Mouse (Mus musculus) cerebellum, postnatal 4 days (tissue): ENCODE data around the gene Astn1.

Experiments used
- DNase-seq, 2 experiments: peaks; one replicate each; pipeline ENCODE4 v3.0.0; 2022; ENCODE audit warnings: low spot score in 2 of 2, mixed read lengths in 1 of 2

Gene Astn1

DNA sequence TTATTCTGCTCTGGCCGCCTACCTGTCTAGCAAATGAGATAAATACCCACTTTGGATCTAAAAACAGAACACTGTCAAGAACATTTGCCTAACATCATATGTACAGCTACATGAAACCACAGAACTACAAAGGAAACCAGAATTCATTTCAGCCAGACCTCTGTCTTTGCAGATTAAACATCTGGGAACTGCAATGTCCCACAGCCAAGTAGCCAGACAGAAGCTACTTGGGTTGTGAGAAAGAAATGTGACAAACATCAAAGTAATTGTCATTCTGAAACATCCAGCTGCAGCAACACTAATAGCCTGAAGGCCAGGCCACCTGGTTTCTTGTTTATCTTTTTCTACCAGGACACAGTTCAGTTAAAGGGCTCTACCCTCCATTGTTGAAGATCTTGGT lies 245.1 kb downstream of the Astn1 start:
- no peak for DNase-seq

DNA sequence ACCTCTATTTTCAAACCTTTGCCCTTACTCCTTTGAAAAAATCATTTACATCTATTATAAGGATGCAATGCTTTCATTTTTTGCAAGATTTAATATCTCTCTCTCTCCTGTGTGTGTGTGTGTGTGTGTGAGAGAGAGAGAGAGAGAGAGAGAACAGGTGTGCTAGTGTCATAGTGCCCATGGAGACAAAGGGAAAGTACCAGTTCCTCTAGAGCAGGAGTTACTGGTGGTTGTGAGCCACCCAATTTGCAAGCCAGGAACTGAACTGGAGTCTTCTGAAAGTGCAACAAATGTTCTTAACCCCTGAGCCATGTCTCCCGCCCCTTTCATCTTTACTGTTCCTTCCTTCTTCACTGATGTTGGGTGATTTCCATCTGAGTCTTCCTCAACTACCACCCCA lies 253.1 kb downstream of the Astn1 start:
- no peak for DNase-seq

DNA sequence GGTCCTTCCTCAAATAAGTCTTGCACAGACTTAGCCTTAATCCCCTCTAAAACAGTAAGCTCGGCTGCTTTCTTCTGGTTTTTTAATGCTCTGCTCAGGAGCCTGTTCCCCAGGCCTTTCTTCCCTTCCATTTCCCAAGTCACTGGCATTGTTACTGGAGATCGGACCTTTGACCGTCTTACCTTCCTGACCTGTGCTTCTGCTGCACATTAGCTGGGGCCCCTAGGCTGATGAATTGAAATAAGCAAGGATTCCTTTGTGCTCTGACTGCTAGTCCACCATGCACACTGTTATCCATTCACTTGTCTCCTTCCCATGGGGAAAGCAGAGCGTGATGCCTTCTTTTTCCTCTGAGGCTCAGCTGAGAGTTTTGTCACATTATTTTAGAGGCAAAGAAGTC lies 255.9 kb downstream of the Astn1 start:
- DNase-seq, result no peak

DNA sequence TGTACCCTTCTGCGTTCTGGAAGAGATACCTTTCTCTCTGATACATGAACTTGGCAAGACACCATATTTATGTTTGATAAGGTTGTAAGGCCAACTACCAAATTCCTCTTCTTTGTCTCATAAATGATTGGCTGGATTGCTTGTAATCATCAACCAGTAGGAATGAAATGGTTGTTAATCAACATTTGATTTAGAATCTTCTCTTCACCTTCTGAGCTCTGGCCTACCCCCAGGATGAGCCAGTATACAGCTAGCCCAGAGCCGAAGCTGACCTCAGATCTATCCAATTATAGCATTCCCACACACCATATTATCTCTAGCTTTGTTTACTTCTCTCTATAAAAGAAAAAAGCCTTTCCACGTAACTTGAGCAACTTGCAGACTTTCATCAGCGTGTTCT lies 270.9 kb downstream of the Astn1 start:
- no peak for DNase-seq

DNA sequence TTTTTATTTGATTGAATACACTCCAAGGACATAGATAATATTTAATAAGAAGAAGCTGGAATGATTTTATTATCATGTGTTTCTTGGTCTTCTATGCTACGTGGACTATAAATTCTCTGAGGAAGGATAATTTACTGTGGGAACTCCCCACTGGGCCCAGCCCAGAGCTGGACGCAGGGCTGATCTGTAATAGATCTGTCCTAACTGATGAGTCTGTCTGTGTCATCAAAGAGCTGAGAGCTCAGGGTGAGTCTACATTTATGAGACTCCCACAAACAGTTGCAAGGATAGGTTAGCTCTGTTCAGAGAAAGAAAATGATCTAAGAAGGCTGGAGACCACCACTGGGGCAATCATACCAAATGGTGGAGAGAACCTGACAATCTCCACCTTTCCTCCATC lies 271.4 kb downstream of the Astn1 start:
- no peak for DNase-seq

DNA sequence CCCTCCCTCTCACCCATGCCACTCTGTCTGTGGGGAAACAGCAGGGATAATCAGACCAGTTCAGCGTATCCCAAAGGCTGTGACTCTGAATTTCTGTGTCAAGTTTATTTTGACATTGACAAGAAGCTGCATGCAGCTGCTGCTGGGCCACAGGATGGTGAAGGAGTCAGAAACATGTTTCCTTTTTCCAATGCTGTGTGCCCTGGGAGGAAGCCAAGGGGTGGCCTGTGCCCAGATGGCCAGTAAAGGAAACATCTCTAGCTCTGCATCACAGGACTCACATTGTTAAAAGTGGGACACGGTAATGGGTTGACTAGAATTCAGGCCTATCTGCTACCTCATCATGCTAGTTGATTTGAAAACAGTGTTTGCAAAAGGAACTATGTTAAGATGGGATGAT lies 279.2 kb downstream of the Astn1 start:
- DNase-seq, result peak in 1 of 2 experiments; percentile 15

DNA sequence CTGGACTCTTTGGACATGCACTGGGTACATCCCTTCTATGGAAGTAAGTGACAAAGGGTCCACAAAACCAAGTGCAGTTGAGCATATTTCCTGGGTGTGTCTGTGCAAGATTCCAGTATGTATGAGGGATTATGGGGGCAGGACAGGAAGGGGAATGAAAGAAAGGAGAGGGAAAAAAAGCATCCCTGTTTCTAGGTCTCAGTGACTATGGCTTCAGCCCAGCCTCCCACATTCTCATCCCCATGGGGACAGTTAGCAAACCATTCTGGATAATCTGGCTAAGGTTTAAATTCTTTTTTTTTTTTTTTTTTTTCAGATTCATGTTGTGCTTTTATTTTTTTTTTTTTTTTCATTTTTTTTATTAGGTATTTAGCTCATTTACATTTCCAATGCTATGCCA lies 280.2 kb downstream of the Astn1 start:
- no peak for DNase-seq

DNA sequence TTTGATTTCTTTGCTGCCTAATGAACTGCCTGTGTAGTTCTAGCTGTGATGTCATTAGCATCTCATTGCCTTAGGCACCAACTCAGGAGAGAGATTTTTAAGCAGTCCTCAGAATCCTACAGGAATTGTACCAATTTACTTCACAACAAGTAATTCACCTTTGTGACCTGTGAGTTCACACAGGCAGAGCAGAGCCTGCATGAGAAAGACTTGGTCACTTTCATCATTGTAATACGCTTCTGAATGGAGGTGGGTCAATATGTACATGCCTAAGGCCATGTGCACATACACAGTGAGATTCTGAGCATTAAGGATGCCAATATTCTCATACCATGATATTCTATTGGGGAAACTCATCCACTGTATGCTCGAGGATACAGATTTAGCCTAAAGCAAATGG lies 290.7 kb downstream of the Astn1 start:
- DNase-seq, result no peak

DNA sequence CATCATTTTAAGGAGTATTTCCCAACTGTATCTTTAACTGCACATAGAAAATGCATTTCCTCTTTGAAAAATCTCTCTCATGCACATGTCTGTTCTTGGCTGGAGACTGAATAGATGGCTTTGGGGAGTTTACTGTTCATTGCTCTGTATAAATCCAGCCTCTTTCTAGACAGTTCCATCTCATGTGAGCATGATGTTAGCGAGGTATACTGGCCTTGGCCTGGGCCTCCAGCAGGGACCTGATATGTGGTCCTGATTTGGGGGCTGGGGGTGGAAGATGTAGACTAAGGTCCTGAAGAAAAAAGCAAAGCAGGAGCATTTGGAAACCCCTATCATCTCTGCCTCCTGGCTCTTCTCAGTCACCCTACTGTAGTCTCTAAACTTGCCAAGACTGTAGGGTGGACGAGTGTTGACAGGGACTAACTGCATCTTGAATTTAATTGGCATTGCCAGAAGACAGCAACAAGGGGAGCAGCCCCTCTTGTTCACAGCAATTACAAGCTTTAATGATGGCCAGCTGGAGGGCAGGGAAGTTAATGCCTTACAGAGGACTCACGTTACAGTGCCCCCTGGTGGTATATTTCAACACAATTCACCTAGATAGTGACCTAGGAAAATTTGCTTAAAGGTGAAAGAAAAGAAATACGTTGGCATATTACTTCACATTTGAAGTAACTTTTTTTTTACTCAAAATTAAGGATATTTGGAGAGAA lies 291.9 kb downstream of the Astn1 start:
- peak in 1 of 2 experiments; percentile 45 for DNase-seq

DNA sequence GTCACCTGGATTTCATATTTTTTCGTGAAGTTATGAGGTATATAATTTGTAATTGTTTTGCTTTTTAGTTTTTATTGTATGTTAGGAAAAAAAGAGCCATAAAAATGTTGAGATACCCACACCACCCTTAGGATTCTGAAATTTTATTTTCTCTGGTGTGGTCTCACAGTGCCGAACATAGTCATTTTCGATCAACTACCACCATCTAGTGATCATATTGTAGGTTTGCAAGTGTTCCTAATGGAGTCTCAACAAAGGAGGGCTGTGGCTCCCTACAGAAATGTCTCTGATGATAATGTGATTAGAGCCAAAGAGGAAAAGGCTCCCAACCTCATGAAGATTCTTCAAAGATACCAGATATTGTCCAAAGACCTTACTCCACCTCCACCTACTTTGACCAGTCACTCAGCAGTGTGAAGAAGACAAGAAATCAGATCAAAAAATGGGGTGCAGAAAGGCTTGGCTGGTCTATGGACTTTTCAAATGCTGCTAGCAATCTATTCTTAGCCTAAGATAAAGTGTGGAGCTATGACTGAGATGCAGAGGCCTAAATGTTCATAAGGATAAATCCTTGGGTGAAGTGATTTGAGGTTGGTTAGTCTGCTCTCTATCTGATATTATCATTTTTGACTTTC lies 292.6 kb downstream of the Astn1 start:
- no peak for DNase-seq

DNA sequence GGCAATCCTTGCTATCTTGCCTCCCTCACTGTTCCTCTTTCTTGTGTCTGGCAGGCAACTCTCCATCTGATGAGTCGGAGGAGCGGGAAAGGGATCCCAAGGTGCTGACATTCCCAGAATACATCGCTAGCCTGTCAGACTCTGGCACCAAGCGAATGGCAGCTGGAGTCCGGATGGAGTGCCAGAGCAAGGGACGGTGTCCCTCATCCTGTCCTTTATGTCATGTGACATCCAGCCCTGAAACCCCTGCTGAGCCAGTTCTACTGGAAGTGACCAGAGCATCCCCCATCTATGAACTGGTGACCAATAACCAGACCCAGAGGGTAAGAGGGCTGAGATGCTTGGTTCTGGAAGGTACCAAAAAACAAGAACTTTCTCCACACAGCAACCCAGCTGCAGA lies 294.9 kb downstream of the Astn1 start:
- no peak for DNase-seq

DNA sequence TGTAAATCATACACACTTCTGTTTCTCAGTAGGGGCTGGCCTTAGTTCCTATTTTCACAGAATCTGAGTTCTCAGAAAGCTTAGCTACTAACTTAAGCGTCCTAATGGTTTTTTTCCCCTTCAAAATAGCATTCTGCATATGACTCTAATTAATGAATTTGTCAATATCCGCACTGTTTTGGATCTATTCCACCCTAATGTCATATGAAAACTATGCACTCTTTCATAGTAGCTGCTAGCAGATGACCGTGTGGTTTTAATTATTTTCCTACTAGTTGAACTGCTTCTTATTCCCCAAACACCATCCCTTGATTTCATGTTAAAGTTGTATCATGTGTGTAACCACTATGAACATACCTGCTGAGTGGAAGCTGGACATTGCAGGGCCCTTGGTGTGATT lies 303.9 kb downstream of the Astn1 start:
- no peak for DNase-seq

DNA sequence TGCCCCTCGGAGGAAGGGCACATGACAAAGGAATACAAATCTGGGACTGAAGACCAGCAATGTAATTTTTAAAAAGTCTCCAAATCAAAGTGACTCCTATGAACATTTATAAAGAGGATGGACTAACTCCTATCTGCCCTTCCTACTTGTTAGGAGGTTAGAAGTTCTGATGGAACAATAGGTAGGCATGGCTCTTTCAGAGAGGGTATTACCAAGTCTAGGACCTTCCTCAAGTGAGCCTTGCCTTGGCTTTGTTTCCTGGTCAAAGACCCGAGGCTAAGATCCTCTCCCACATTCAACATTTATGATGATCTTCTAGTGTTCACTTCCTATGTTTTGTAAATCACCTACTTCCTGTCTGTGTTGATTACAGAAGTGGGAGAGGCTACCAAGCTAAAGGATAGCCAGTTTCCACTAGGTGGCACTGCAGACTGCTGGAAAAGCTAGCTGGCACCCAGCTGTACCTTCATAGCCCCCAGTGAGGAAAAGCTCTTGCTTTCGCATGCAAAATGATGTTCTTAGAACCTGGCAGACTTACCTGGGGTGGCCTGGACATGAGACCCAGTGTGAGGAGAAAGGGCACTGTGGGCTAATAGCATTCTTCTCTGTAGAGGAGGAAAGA lies 308.0 kb downstream of the Astn1 start:
- DNase-seq, result peak; percentile 31 to 67

DNA sequence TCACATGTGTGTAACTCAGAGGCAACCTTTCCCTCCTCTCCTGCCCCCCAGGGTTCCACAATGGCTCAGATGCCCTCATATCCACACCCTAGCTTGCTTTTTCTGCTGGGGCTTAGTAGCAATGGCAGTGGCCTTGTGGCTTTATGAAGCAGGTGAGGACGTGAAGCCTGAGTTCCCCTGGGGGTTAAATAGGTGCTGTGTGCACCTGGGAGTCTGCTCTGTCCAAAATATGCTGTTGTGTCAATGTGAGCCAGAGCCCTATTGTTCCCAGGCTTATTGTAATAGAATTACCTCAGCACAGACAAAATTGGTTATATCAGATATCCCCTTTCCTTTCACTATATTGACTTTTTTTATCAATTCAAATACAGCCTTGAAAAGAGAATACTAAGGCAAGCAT lies 325.7 kb downstream of the Astn1 start:
- no peak for DNase-seq

DNA sequence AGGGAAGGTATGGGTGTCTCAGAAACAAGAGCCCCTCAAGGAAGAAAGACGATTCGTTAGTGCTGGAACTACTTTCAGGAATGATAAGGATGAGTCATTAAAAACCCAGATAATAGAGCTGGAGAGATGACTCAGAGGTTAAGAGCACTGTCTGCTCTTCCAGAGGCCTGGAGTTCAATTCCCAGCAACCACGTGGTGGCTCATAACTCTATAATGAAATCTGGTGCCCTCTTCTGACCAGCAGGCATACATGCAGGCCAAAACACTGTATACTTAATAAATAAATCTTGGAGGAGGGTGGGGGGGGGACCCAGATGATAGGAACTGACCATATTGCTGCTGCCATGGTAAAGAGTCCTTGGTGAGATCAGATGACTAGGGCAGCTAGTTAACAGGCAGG lies 335.4 kb downstream of the Astn1 start:
- DNase-seq, result no peak

DNA sequence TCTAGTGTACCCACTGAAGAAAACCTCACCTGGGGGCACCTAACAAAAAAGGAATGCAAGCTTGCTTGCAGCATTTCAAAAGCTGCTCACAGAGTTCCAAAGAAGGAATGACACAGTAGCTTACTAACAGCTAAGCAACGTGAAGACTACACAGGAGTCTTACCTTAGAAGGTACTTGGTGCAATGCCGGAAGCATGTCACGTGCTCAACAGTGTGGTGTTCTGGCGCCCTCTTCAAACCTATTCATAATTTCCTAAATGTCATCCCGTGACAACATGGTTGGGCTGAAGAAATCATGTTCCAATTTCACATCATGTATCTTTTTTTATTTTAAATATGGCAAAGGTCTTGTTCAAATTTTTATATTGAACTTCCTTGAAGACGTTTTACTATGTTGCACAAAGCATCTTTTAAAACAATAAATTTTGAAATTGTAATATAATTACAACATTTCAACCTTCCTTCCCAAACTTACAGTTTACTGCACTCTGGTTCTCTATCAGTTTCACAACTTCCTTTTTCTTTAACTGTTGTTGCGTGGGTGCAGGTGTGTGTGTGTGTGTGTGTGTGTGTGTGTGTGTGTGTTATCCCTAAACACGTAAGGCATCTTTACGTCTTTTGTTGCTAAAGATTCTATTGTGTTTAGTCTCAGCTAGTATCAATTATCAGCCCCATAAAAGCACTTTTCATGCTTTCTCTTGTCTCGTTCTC lies 335.9 kb downstream of the Astn1 start:
- DNase-seq, result no peak

DNA sequence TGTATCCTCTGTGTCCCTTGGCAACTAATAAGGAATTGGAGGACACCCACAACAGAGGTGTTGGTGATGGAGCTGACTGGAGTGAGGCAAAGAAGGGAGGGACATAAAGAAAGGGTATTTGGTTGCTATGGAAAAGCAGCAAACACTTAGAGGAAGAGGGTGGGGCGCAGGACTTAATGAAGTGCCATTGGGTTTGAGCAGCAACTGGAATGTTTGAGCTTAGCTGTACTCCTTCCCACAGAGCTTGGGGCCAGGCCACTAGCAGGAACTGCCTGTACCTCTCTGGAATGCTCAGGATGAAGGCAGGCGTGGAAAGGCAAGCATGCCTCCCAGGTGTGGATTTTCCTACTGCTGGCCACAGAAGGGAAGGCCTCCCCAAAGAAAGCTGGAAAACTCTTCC lies 337.2 kb downstream of the Astn1 start:
- no peak for DNase-seq

DNA sequence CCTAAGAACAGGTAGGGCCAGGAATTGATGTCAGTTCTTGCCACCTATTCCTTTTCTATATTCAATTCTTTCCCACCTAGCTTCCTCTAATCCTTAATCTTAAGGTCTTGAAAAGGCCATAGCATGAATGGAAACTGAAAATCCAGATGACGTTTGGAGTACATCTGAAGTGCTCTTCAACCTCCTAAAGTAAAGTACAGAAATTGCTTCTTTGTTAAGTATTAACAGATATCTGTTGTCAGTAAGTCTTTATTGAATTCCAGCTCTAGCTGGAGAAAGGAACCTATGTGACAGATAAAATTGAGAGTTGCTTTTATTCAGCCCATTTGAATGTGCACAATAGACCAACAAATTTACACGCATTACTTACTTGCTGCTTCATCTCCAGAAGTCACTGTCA lies 338.1 kb downstream of the Astn1 start:
- DNase-seq, result no peak

DNA sequence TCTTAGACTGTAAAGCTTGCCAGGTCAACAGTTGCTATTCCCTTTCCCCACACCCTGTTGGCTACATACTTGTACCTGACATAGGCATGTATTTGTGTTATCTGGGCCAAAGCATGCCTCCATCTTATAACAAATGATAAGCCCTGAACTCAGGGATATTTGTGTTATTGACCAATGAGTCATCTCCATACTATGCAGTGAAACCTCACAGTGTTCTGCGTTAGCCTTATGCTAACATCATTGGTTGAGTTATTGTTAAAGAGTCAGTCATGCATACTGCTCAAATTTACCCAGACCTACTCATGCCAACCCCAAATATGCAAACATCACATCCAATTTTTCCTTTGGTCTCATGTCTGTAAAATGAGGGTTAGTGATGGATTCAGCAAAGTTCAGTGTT lies 339.3 kb downstream of the Astn1 start:
- no peak for DNase-seq

DNA sequence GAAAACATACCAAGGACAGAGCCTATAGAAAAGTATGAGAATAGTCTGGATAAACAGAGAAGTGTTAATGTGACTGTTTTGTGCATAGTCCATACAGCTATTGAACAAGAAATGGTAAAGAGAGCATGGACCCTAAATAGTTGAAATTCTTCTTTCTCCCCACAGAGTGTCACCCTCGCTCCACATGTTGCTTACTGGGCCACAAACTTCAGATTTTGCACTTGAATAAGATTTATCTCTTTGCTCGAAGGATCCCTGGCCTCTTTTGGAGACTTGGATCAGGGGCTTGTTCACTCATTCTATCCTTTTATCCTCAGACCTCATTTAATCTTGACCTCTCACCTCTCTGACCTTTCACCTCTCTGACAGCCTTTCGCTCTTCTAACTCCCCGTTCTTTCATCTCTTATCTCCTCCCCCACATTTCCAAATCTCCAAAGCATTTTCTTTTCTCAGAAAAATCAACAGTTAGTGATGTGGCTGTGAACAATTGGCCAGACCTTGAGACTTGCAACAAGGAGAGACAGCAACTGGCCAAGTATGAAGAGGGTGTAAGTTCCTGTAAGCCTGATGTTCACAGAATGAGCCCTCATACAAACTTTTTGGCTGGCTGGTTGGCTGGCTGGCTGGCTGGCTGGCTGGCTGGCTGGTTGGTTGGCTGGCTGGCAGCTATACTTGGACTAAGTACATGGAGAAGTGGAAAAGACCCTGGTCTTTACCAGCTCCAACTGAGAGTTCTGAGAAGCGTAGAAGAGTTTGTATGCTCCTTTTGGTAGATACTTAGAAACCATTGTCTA lies 351.4 kb downstream of the Astn1 start:
- peak in 1 of 2 experiments; percentile 19 for DNase-seq

DNA sequence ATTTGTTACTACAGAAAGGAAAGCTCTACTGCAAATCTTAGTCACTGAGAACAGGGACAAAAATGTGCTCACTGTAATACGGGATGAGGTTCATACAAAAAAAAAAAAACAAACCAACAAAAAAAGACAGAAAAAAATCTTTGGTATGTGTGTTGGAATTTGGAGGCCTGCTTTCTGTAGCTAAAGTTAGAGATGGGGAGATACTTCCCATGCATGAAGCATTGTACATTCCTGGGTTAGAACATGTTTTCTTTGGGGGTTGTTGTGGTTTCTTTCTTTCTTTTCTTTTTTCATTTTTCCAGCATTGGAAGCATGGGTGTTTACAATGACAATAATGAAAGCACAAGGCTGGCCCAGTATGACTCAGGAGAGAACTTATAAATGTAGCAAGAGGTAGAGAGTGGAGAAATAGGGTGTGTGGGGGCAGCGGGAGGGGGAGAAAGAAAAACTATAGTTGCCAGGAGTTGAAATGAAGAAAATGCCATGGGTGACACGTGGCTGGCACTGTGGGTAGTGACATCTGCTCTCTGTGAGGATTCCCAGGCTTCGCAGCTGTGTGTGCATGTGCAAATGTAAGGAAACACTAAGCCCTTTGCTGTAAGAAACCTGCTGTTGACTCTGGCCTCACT lies 370.9 kb downstream of the Astn1 start:
- DNase-seq, result no peak
